Mouse (Mus musculus) liver, postnatal 0 days (tissue): ENCODE data around the gene Atp13a3.

Experiments used
- CTCF ChIP-seq: sonication (generic); IDR thresholded peaks from 2 replicates; pipeline ENCODE4 v1.5.1; 2016; ENCODE audit warnings: antibody characterized with exemption, low read depth
- EP300 ChIP-seq: IDR thresholded peaks from 2 replicates; pipeline ENCODE4 v1.6.1; 2016; ENCODE audit warnings: antibody characterized with exemption, low read depth, mild to moderate bottlenecking

DNA sequence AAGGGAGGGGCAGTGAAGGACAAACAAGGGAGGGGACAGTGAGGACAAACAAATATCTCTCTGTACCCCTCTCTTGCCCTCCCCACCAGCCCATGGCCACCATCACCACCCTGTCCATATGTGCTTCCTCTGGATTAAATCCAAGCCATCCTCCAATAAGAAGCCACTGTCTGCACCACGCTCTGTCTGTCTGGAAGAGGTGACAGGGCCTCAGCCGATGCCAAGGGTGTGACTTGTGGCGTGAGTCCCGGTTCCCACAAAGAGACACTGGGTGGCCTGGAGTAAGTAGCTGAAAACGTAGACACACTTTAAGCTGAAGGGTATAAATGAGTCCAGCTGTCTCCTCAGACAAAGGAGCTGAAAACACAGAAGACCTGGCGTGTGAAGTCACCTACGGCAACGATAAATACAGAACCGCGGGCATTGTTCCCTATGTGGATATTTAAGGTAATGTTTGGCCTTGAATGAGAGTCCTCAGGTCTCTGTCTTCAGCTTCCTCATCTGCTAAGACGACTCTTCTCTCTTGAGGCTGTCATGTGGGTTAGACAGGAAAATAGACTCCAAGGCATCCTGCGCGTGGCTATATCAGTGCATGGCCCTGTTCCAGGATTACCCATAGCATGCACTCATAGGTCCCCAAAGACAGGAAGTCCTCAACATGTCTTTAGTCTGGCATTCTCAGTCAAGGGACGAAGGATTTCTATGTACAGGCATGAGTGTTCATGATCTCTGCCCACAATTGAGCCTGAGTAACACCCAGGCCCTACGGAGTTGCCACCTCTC is 130.0 kb downstream of the Atp13a3 start:
- no peak for TF ChIP-seq CTCF
- no peak for TF ChIP-seq EP300
